8 mouse cellular contexts compared by ENCODE assay signal in genomic region chr10:80149291-80150225, GRCm38 (mm10). TPM values are rescaled to one million over a fixed set of nuclear protein-coding genes. Genes with fewer than 3 reads are reported as not detected.
A peak's percentile ranks its signal among the peaks of the same experiment; 100 is the strongest.
DNase-seq lines count a peak whose midpoint lies in the region; ATAC-seq lines count a peak whose summit lies in the region.

No protein-coding gene starts in this region.

- peak; percentile 77 for ATAC-seq in heart, embryonic 14.5 days (ENCODE audit: insufficient number of reproducible peaks, insufficient read depth, low FRiP score, low read depth)
- ATAC-seq in liver, embryonic 13.5 days (ENCODE audit: low read depth) = peak; percentile 71
- ATAC-seq in stomach, embryonic 14.5 days (ENCODE audit: insufficient number of reproducible peaks, insufficient read depth, low FRiP score, low read depth) = peak; percentile 79

- peaks cover 71% of the 10 kb centered on the region for H3K36me3 ChIP-seq in heart, embryonic 14.5 days (ENCODE audit: control insufficient read depth, insufficient read depth, low read length)
- peaks cover 71% of the 10 kb centered on the region for H3K36me3 ChIP-seq in liver, embryonic 13.5 days
- H3K36me3 ChIP-seq in stomach, embryonic 14.5 days (ENCODE audit: control insufficient read depth, insufficient read depth, low read length) = peaks cover 48% of the 10 kb centered on the region

- H3K4me2 ChIP-seq in heart, embryonic 14.5 days (ENCODE audit: low read length) = peak overlapping the region; percentile 77
- H3K4me2 ChIP-seq in liver, embryonic 13.5 days = peak overlapping the region; percentile 99
- peak overlapping the region; percentile 94 for H3K4me2 ChIP-seq in stomach, embryonic 14.5 days (replicated peaks; ENCODE audit: low read depth, low read length)

- H3K4me1 ChIP-seq in heart, embryonic 14.5 days (ENCODE audit: control insufficient read depth in 2 of 2, insufficient read depth in 2 of 2, low read length in 2 of 2) = peaks cover 30 to 55% of the 10 kb centered on the region in 2 experiments
- peaks cover 88% of the 10 kb centered on the region for H3K4me1 ChIP-seq in liver, embryonic 13.5 days (replicated peaks)
- peaks cover 44% of the 10 kb centered on the region for H3K4me1 ChIP-seq in stomach, embryonic 14.5 days (ENCODE audit: control insufficient read depth, insufficient read depth, low read length)

- H3K9me3 ChIP-seq in heart, embryonic 14.5 days (ENCODE audit: control insufficient read depth, low read length) = no peaks in the 10 kb centered on the region
- no peaks in the 10 kb centered on the region for H3K9me3 ChIP-seq in liver, embryonic 13.5 days (replicated peaks)
- no peaks in the 10 kb centered on the region for H3K9me3 ChIP-seq in stomach, embryonic 14.5 days (ENCODE audit: control insufficient read depth, low read depth, low read length)

- H3K27me3 ChIP-seq in heart, embryonic 14.5 days (ENCODE audit: control insufficient read depth, insufficient read depth, low read length) = no peaks in the 10 kb centered on the region
- no peaks in the 10 kb centered on the region for H3K27me3 ChIP-seq in liver, embryonic 13.5 days
- no peaks in the 10 kb centered on the region for H3K27me3 ChIP-seq in stomach, embryonic 14.5 days (ENCODE audit: control insufficient read depth, insufficient read depth, low read length)

- H3K4me3 ChIP-seq in heart, embryonic 14.5 days (ENCODE audit: control insufficient read depth in 1 of 2, insufficient read depth in 1 of 2, low read depth in 1 of 2, low read length in 2 of 2) = peak overlapping the region; percentile 83 to 85
- peak overlapping the region; percentile 91 for H3K4me3 ChIP-seq in liver, embryonic 13.5 days (replicated peaks)
- peak overlapping the region; percentile 67 for H3K4me3 ChIP-seq in stomach, embryonic 14.5 days (ENCODE audit: low read depth, low read length)

- peak overlapping the region; percentile 99 for H3K27ac ChIP-seq in heart, embryonic 14.5 days (replicated peaks in 1 of 2; ENCODE audit: control insufficient read depth in 1 of 2, insufficient read depth in 1 of 2, low read depth in 2 of 2, low read length in 2 of 2)
- H3K27ac ChIP-seq in liver, embryonic 13.5 days = peak overlapping the region; percentile 98
- peak overlapping the region; percentile 100 for H3K27ac ChIP-seq in stomach, embryonic 14.5 days (ENCODE audit: low read length)

- DNase-seq in CD8-positive naive resting alpha-beta T cell, adult 2 months (ENCODE audit: low read depth in 2 of 2, low spot score in 2 of 2) = peak; percentile 94 to 95
- peak; percentile 80 for DNase-seq in c-Kit-negative CD71-positive TER-119-positive erythroid progenitor cells, embryonic 14.5 days (ENCODE audit: low read depth, low spot score)
- DNase-seq in fibroblast of lung, adult 2 months (ENCODE audit: low read depth) = peak; percentile 98
- peak; percentile 99 for DNase-seq in kidney, postnatal 14 days
- peak; percentile 95 for DNase-seq in liver, embryonic 13.5 days
- DNase-seq in natural killer cell, adult 2 months (ENCODE audit: low spot score in 2 of 2) = peak; percentile 94 to 97

- under 1% methylated on average over 77 of the region's 88 CpGs for WGBS in heart, embryonic 14.5 days
- WGBS in liver, embryonic 13.5 days (ENCODE audit: insufficient replicate concordance) = under 1% methylated on average over 81 of the region's 88 CpGs
- under 1% methylated on average over 87 of the region's 88 CpGs for WGBS in stomach, embryonic 14.5 days

- H3K9ac ChIP-seq in heart, embryonic 14.5 days (ENCODE audit: low read length) = peak overlapping the region; percentile 99
- peak overlapping the region; percentile 91 for H3K9ac ChIP-seq in liver, embryonic 13.5 days
- peak overlapping the region; percentile 92 for H3K9ac ChIP-seq in stomach, embryonic 14.5 days (replicated peaks; ENCODE audit: low read depth, low read length)

RNA-seq across cellular contexts. Expression of gene Midn, which starts 1.5 kb away (rescaled TPM):
- 21.2 and 25.8 TPM in 2 replicates for polyA plus RNA-seq in heart, embryonic 14.5 days (2014; fragmentation: Nextera tagmentation; extraction: Ambion mirVana)
- polyA plus RNA-seq in liver, embryonic 13.5 days (2015; fragmentation: Nextera tagmentation; extraction: Ambion mirVana) = 3.0 and 3.3 TPM in 2 replicates
- 29.3 and 32.1 TPM in 2 replicates for polyA plus RNA-seq in stomach, embryonic 14.5 days (2014; fragmentation: Nextera tagmentation; extraction: Ambion mirVana)

RNA-seq across cellular contexts. Expression of gene Cbarp, which starts 8.9 kb away (rescaled TPM):
- polyA plus RNA-seq in heart, embryonic 14.5 days (2014; fragmentation: Nextera tagmentation; extraction: Ambion mirVana) = 1.6 and 2.6 TPM in 2 replicates
- polyA plus RNA-seq in liver, embryonic 13.5 days (2015; fragmentation: Nextera tagmentation; extraction: Ambion mirVana) = 0.54 and 0.69 TPM in 2 replicates
- 7.5 and 10.1 TPM in 2 replicates for polyA plus RNA-seq in stomach, embryonic 14.5 days (2014; fragmentation: Nextera tagmentation; extraction: Ambion mirVana)

RNA-seq across cellular contexts. Expression of gene Atp5d, which starts 11.1 kb away (rescaled TPM):
- polyA plus RNA-seq in heart, embryonic 14.5 days (2014; fragmentation: Nextera tagmentation; extraction: Ambion mirVana) = 988 and 1,015 TPM in 2 replicates
- polyA plus RNA-seq in liver, embryonic 13.5 days (2015; fragmentation: Nextera tagmentation; extraction: Ambion mirVana) = 358 and 362 TPM in 2 replicates
- polyA plus RNA-seq in stomach, embryonic 14.5 days (2014; fragmentation: Nextera tagmentation; extraction: Ambion mirVana) = 481 and 531 TPM in 2 replicates

RNA-seq across cellular contexts. Expression of gene Cirbp, which starts 16.2 kb away (rescaled TPM):
- polyA plus RNA-seq in heart, embryonic 14.5 days (2014; fragmentation: Nextera tagmentation; extraction: Ambion mirVana) = 79.4 and 80.7 TPM in 2 replicates
- polyA plus RNA-seq in liver, embryonic 13.5 days (2015; fragmentation: Nextera tagmentation; extraction: Ambion mirVana) = 19.5 and 21.9 TPM in 2 replicates
- polyA plus RNA-seq in stomach, embryonic 14.5 days (2014; fragmentation: Nextera tagmentation; extraction: Ambion mirVana) = 92.7 and 105 TPM in 2 replicates

RNA-seq across cellular contexts. Expression of gene 1600002K03Rik, which starts 23.2 kb away (rescaled TPM):
- polyA plus RNA-seq in heart, embryonic 14.5 days (2014; fragmentation: Nextera tagmentation; extraction: Ambion mirVana) = 7.7 and 11.1 TPM in 2 replicates
- 14.8 and 15.1 TPM in 2 replicates for polyA plus RNA-seq in liver, embryonic 13.5 days (2015; fragmentation: Nextera tagmentation; extraction: Ambion mirVana)
- 12.5 and 13.9 TPM in 2 replicates for polyA plus RNA-seq in stomach, embryonic 14.5 days (2014; fragmentation: Nextera tagmentation; extraction: Ambion mirVana)

Comparison
In these comparisons a context has a peak if more than half of its experiments do, and no peak if none do; other contexts are left out.
1. Peak in every context shown above with its lines: DNase-seq, ATAC-seq, H3K4me3 ChIP-seq and H3K27ac ChIP-seq.